Mouse (Mus musculus) intestine, postnatal 0 days (tissue): ENCODE data around the gene Arhgdia. TPM values are rescaled to one million over a fixed set of nuclear protein-coding genes. Genes with fewer than 3 reads are reported as not detected.

ENCODE experiments used
- ATAC-seq: fragments of 200-750 bp; cut with Nextera tagmentation; 2 replicates; pipeline ENCODE4 v1.8.0; 2017; ENCODE audit warnings: mild to moderate bottlenecking, moderate TSS enrichment, moderate library complexity
- H3K27ac ChIP-seq: fragments of 300-500 bp; sonication (generic); 2 replicates; pipeline ENCODE4 v1.5.1; 2014; ENCODE audit warnings: mild to moderate bottlenecking, low read depth, low read length, moderate library complexity
- H3K27me3 ChIP-seq: fragments of 300-500 bp; sonication (generic); replicated peaks from 2 replicates; pipeline ENCODE4 v1.6.1; 2014; ENCODE audit warnings: low read length, mixed read lengths; ENCODE audit not compliant: control insufficient read depth, insufficient read depth
- H3K36me3 ChIP-seq: fragments of 300-500 bp; sonication (generic); 2 replicates; pipeline ENCODE4 v1.6.1; 2014; ENCODE audit warnings: mild to moderate bottlenecking, moderate library complexity; ENCODE audit not compliant: control insufficient read depth, insufficient read depth
- H3K4me1 ChIP-seq: fragments of 300-500 bp; sonication (generic); replicated peaks from 2 replicates; pipeline ENCODE4 v1.6.1; 2014; ENCODE audit warnings: antibody characterized with exemption, low read length, mixed read lengths; ENCODE audit not compliant: control insufficient read depth, insufficient read depth
- H3K4me2 ChIP-seq: fragments of 300-500 bp; sonication (generic); replicated peaks from 2 replicates; pipeline ENCODE4 v1.6.1; 2014; ENCODE audit warnings: low read depth, mild to moderate bottlenecking, moderate library complexity
- H3K4me3 ChIP-seq: fragments of 300-500 bp; sonication (generic); 2 replicates; pipeline ENCODE4 v1.5.1; 2014; ENCODE audit warnings: low read depth, low read length
- H3K9ac ChIP-seq: fragments of 300-500 bp; sonication (generic); 2 replicates; pipeline ENCODE4 v1.6.1; 2014; ENCODE audit warnings: mild to moderate bottlenecking, low read depth, low read length
- H3K9me3 ChIP-seq: fragments of 300-500 bp; sonication (generic); 2 replicates; pipeline ENCODE4 v1.6.1; 2016; ENCODE audit warnings: mixed run types; ENCODE audit not compliant: control insufficient read depth
- CTCF ChIP-seq: sonication (generic); IDR thresholded peaks from 2 replicates; pipeline ENCODE4 v1.5.1; 2016; ENCODE audit warnings: low read depth, mild to moderate bottlenecking, control low read depth, antibody characterized with exemption, moderate library complexity
- WGBS: fragments of 180-500 bp; shearing (Covaris S2); extraction: QIAGEN DNeasy Blood & Tissue Kit; methylation state at CpG from one replicate; pipeline ENCODE4 v1.1.7; 2014; 5-methylcytosine and 5-hydroxymethylcytosine counted together
- polyA plus RNA-seq: library from polyadenylated mRNA; unstranded; fragments of >200 nt; fragmentation: Nextera tagmentation; extraction: Ambion mirVana; gene quantifications from 2 replicates; pipeline ENCODE4 v1.2.1, GENCODE M21; 2015

The Arhgdia gene
- polyA plus RNA-seq, 1 experiment from 2014 or later = 493 TPM

DNA sequence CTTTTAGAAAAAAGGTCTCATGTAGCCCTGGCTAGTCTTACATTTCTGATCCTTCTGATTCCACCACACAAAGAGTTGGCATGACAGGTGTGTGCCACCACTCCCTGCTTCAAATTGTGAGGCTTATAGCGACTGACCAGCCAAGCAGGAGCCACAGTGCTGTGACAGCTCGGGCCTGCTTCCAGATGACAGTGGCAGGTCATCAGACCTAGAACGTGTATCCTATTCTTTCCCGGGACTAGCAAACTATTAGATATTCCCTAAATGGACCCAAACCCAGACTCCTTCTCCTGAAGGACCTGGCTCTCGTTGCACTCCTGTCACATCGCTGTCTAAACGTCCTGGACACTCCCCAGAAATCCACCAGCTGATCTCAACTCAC, 32.6 kb downstream of the Arhgdia start:
- peak overlapping the region; percentile 98 for H3K27ac ChIP-seq
- peak overlapping the region; percentile 75 for H3K4me3 ChIP-seq
- 6% methylated on average over 7 of the region's 7 CpGs for WGBS
- no peaks in the 10 kb centered on the region for H3K27me3 ChIP-seq
- no peak for ATAC-seq
- H3K9me3 ChIP-seq = no peaks in the 10 kb centered on the region
- peak overlapping the region; percentile 73 for H3K4me2 ChIP-seq
- H3K36me3 ChIP-seq = peaks cover 11% of the 10 kb centered on the region; the same call in 1 of the 2 replicates
- no peak for TF ChIP-seq CTCF
- peak overlapping the region; percentile 86 for H3K9ac ChIP-seq
- H3K4me1 ChIP-seq = peaks cover 16% of the 10 kb centered on the region; the same call in 1 of the 2 replicates

DNA sequence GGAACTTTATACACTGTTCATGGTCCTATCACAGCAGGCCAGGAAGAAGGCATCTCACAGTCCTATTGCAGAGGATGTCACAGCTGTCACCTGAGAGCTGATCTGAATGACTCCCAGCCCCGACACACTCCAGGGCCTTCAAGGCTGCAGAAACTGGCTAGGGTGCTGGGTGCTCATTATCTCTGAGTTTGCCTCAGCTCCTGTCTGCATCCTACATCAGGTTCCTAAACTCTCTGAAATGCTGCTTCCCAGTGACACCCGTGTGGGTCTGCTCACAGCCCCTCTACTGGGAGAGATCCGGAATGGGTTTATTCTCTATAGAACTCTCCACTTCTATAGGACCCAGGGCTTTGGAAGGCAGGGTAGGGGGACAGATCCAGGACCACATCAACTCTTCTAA, 33.2 kb downstream of the Arhgdia start:
- WGBS = 73% methylated on average over 3 of the region's 3 CpGs
- peak overlapping the region; percentile 73 for H3K4me2 ChIP-seq
- H3K27ac ChIP-seq = peak overlapping the region; percentile 46; the same call in 1 of the 2 replicates
- no peak for ATAC-seq
- H3K4me1 ChIP-seq = peaks cover 16% of the 10 kb centered on the region; the same call in 1 of the 2 replicates
- no peaks in the 10 kb centered on the region for H3K27me3 ChIP-seq
- no peak for TF ChIP-seq CTCF
- H3K36me3 ChIP-seq = peaks cover 17% of the 10 kb centered on the region; the same call in 1 of the 2 replicates
- no peaks in the 10 kb centered on the region for H3K9me3 ChIP-seq
- 0 out of 2 replicates have a peak overlapping the region, but pooled peaks have one; percentile 75 for H3K4me3 ChIP-seq
- H3K9ac ChIP-seq = 0 out of 2 replicates have a peak overlapping the region, but pooled peaks have one; percentile 86

DNA sequence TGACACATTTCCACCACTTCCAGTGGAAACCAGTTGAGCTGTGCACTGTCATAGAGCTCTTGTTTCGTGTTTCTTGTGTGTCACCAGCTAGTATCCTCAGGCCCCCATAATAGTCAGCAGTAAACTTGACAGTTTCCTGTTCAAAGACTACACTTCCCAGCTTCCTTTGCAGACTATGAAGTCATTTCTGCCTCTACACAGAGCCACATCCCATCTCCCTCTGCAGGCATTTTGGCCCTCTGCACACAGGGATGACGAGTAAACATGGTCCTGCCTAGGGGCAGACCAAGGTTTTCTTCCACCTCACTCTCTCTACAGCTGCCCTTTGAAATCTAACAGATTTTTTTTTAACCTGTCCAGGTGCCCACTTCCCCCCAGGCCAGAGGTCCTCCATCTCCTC, 34.0 kb downstream of the Arhgdia start:
- TF ChIP-seq CTCF = peak; percentile 57
- Histone ChIP-seq H3K4me1 (peaks cover 16% of the 10 kb centered on the region; the same call in 1 of the 2 replicates), H3K4me2 (no peak overlapping the region), H3K9me3 (no peaks in the 10 kb centered on the region), H3K27me3 (no peaks in the 10 kb centered on the region), H3K36me3 (peaks cover 23% of the 10 kb centered on the region; the same call in 1 of the 2 replicates), H3K27ac (0 out of 2 replicates have a peak overlapping the region, but pooled peaks have one; percentile 46), H3K4me3 (no peak overlapping the region), H3K9ac (peak overlapping the region; percentile 86; the same call in 1 of the 2 replicates)
- 38% methylated on average over 2 of the region's 2 CpGs for WGBS
- ATAC-seq = no peak

GRCm38 (mm10) chr11:120545964-120546363, 35.5 kb downstream of the Arhgdia start:
- Histone ChIP-seq H3K4me3 (no peak overlapping the region), H3K9ac (no peak overlapping the region), H3K4me2 (no peak overlapping the region), H3K36me3 (peaks cover 23% of the 10 kb centered on the region; the same call in 1 of the 2 replicates), H3K27me3 (no peaks in the 10 kb centered on the region), H3K9me3 (no peaks in the 10 kb centered on the region), H3K4me1 (peaks cover 16% of the 10 kb centered on the region; the same call in 1 of the 2 replicates), H3K27ac (peak overlapping the region; percentile 50; the same call in 1 of the 2 replicates)
- WGBS = 92% methylated on average over 3 of the region's 3 CpGs
- TF ChIP-seq CTCF = no peak
- no peak for ATAC-seq

GRCm38 (mm10) chr11:120542376-120542775, 39.0 kb downstream of the Arhgdia start:
- 84% methylated on average over 6 of the region's 6 CpGs for WGBS
- no peak for ATAC-seq
- no peak overlapping the region for H3K27ac ChIP-seq
- no peak for TF ChIP-seq CTCF
- H3K4me1 ChIP-seq = peaks cover 23% of the 10 kb centered on the region
- no peak overlapping the region for H3K9ac ChIP-seq
- H3K4me2 ChIP-seq = no peak overlapping the region
- peaks cover 23% of the 10 kb centered on the region; the same call in 1 of the 2 replicates for H3K36me3 ChIP-seq
- H3K27me3 ChIP-seq = no peaks in the 10 kb centered on the region
- no peaks in the 10 kb centered on the region for H3K9me3 ChIP-seq
- H3K4me3 ChIP-seq = no peak overlapping the region

DNA sequence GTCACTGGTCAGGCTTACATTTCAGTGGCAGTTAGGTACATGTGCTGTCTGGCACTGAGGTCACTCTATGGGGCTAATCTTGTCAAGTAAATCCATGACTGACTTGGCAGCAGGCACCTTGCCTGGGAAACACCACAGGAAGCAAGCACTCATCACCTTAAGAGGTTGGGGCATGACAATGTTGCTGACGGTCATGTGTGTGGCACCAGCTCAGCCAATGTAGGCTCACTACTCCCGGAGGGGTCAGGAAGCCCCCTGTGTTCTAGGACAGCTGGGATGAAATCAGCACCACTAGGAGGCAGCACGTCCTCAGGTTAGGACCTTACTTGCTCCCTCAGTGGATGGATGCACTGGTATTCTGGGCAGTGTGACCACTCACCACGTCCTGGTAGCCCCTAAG, 39.5 kb downstream of the Arhgdia start:
- Histone ChIP-seq H3K36me3 (peaks cover 23% of the 10 kb centered on the region; the same call in 1 of the 2 replicates), H3K27me3 (no peaks in the 10 kb centered on the region), H3K4me1 (peaks cover 23% of the 10 kb centered on the region), H3K27ac (no peak overlapping the region), H3K4me3 (no peak overlapping the region), H3K9me3 (no peaks in the 10 kb centered on the region), H3K4me2 (no peak overlapping the region), H3K9ac (no peak overlapping the region)
- TF ChIP-seq CTCF = peak; percentile 74
- 51% methylated on average over 4 of the region's 4 CpGs for WGBS
- ATAC-seq = no peak
